Mouse (Mus musculus) c-Kit-positive CD71-positive TER-119-positive erythroid progenitor cells, embryonic 14.5 days (primary cell): ENCODE measurements around the gene Psmb4.
"Not testable (repeated sequence)": the region's sequence is repeated elsewhere in the genome, so short reads cannot be mapped to it uniquely, and the experiment has no call there.

Source experiments
- DNase-seq: peaks from one replicate; pipeline ENCODE4 v3.0.0-alpha.2; 2013; ENCODE audit warnings: low spot score

Gene Psmb4

DNA sequence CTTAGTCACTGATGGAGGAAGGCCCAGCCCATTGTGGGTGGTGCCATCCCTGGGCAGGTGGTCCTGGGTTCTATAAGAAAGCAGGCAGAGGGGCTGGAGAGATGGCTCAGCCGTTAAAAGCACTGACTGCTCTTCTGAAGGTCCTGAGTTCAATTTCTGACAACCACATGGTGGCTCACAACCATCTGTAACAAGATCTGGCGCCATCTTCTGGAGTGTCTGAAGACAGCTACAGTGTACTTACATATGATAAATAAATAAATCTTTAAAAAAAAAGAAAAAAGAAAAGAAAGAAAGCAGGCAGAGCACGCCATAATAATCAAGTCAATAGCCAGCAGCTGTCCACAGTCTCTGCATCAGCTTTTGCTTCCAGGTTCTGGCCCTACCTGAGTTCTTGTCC is 18.0 kb upstream of the Psmb4 start:
- not testable (repeated sequence) for DNase-seq

GRCm38 (mm10) chr3:94902747-94903146 is 16.0 kb upstream of the Psmb4 start:
- DNase-seq = peak; percentile 48

- DNase-seq = no peak
These were observed 7.3 kb upstream of the Psmb4 start for GRCm38 (mm10) chr3:94894076-94894475.

DNA sequence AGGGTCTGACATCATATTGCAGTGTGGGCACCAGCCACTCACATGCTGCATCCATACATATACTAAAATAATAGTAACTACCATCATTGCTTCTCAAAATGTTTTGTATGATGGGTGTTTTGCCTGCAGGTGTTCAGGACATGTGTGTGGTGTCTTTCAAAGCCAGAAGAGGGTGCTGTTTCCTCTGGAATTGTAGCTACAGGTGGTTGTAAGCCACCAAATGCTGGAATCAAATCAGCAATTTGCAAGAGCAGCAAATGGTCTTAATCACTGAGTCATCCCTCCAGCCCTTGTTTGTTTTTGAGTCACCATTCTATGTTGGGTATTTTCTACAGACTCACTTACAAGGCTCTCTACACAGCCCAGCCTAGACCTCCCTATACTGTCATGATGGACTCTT is 1.8 kb upstream of the Psmb4 start:
- DNase-seq = peak; percentile 62

DNA sequence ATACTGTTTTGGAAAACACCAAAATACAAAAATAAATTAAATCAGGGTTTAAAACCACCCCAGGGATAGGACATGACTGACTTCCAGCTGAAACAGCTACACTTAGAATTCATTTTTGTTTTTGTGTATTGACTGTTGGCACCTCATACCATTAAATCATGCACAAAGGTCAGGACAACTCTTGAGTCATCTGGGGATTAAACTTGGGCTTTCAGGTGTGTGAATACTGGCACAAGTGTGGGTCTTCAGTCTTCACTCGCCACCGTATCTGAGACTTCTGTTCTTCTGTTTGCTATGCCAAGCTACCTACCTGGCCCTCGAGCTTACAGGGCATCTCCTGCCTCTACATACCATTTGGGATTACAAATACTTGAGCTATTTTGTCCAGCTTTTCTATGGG is 4.2 kb downstream of the Psmb4 start:
- no peak for DNase-seq

GRCm38 (mm10) chr3:94881840-94882239 is 4.9 kb downstream of the Psmb4 start:
- DNase-seq = no peak

DNA sequence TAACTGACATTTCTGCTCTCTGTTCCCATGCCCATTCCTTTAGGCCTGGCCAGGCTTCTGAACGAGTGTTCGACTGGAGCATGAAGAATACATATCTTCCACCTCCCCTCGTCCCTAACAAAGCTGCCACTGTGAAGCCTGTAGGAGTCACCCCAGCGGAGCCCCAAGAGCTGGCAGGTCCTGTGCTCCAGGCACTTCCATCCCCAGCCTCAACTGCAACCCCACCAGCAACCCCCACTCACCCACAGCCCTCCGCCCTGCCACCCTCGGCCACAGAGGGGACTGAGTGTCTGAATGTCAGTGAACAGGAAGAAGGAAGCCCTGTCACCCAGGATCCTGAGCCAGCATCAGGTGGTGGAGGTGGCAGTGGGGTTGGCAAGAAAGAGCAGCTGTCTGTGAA is 8.1 kb downstream of the Psmb4 start:
- no peak for DNase-seq

- no peak for DNase-seq
These were observed 17.8 kb downstream of the Psmb4 start for GRCm38 (mm10) chr3:94869011-94869410.

GRCm38 (mm10) chr3:94859471-94859870 is 27.3 kb downstream of the Psmb4 start:
- DNase-seq = no peak

GRCm38 (mm10) chr3:94852215-94852614 is 34.5 kb downstream of the Psmb4 start:
- no peak for DNase-seq

GRCm38 (mm10) chr3:94851731-94852130 is 35.0 kb downstream of the Psmb4 start:
- no peak for DNase-seq

GRCm38 (mm10) chr3:94849338-94849737 is 37.4 kb downstream of the Psmb4 start:
- DNase-seq = peak; percentile 31

DNA sequence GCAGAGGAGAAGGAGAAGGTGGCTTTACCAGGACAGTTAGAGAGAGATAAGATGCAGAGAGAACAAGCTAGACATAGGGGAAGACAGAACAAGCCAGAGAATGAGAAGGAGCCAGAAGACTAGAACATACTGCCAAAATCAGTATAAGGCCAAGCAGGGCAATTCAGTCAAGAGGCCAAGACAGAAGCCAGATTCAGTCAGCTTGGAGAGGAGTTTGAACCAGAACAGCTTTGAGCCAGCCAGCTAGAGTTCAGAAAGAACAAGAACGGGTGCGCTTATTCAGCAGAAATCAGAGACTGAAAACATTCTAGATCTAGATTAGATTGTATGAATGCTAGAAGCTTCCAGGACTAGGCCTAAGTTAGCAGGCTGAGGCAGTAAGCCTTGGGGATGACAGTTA is 39.4 kb downstream of the Psmb4 start:
- no peak for DNase-seq

DNA sequence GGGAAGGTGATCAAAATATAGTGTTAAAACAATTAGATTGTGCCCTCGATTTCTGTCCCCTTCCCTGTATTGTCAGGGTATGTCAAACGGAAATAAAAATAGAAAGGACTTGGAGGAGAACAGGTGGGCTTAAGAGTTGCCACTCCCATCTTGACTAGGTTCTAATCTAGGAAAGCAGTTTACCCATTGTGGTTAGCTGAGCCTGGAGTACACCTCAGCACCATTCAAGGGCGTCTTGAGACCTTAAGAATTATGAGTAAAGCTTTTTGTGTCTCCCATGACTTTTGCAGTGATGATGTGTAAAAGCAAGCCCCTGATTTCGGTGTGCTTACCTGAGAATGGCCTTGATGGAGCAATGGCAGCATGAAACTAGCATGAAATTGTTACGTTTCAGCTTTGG is 47.7 kb downstream of the Psmb4 start:
- DNase-seq = no peak

GRCm38 (mm10) chr3:94838631-94839030 is 48.1 kb downstream of the Psmb4 start:
- DNase-seq = peak; percentile 27

DNA sequence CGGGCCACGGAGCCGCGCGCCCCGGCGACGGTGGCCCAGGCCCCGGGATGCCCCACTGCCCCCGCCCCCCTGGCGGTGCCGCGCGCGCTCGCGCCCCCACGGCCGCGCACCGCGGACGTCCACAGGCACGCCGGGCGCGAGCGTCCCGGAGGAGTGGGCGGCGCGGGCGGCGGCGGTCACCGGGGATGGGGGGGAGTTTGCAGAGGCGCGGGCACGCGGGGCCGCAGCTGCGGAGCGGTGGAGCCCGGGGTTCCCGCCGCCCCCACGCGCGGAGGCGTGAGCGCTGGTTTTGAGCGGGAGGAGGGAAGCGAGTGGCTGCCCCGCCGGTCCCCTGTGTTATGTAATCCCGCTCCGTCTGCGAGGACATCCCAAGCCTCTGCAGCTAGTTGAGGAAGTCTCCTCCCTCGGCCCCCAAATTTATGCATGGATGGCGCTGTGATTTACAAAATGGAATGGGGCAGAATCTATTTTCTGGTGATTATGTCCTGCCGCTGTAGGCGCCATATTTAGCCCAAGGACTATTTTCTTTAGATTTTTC is 48.7 kb downstream of the Psmb4 start:
- peak; percentile 49 for DNase-seq

GRCm38 (mm10) chr3:94837183-94837890 is 49.4 kb downstream of the Psmb4 start, which contains the start of gene Pogz:
Gene Pogz (plus strand): TSS chr3:94837567.
- DNase-seq = peak; percentile 91

- DNase-seq = no peak
These were observed 51.4 kb downstream of the Psmb4 start for GRCm38 (mm10) chr3:94835396-94835795.
